Mouse (Mus musculus): ENCODE results near the gene Nt5dc3.
A peak's percentile ranks its signal among the peaks of the same experiment; 100 is the strongest.

The Nt5dc3 gene

DNA sequence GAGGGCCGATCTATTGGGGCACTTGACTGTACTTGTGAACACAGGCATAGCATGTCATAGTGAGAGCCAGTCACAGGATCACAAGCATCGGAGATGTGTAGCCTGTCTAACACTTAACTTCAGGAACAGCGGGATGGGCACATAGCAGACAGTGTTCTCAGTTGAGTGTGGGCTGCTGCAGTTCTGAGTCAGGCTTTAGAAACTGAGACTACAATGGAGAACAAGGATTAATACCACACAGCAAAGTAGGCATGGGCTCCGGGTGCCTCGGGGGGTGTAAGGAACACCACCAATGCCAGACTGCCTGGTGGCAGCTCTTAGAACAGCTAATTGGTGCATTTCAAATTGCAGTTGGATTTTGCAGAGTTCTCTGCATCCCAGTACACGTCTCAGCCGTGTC lies 42.2 kb downstream of the Nt5dc3 start:
- DNase-seq: no peak

DNA sequence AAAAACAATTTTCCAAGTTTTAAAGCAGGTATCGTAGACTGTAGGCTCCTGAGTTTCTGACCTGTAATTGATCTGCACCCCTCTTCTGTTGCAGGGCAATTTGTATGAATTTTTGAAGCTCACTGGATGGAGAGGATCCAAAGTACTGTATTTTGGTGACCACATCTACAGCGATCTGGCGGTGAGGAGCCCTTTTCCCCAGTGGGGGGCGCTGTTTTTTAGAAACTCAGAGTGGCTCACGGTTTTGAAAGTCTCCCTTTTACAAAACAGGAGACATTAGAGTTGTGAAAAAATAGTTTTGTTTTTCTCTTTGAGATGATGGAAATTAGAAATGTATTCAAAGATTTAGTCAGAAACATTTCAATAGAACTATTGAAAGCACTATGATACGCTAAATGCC lies 45.3 kb downstream of the Nt5dc3 start:
- DNase-seq: no peak

DNA sequence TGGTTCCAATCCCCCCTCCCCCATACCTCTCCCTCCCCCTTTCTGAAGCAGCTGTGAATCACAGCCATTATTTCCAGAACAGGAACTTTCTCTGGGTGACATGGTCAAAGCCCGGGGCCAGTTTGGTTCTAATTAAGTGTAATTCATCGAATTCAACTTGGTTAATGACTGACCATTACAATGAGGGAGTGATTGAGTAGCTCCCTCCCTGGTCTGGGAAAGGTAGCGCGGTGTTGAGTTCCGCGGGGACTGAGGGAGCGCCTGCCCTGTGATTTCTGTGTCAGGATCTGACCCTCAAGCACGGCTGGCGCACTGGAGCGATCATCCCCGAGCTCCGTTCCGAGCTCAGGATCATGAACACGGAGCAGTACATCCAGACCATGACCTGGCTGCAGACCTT lies 46.1 kb downstream of the Nt5dc3 start:
- DNase-seq: peak; percentile 51 to 62

DNA sequence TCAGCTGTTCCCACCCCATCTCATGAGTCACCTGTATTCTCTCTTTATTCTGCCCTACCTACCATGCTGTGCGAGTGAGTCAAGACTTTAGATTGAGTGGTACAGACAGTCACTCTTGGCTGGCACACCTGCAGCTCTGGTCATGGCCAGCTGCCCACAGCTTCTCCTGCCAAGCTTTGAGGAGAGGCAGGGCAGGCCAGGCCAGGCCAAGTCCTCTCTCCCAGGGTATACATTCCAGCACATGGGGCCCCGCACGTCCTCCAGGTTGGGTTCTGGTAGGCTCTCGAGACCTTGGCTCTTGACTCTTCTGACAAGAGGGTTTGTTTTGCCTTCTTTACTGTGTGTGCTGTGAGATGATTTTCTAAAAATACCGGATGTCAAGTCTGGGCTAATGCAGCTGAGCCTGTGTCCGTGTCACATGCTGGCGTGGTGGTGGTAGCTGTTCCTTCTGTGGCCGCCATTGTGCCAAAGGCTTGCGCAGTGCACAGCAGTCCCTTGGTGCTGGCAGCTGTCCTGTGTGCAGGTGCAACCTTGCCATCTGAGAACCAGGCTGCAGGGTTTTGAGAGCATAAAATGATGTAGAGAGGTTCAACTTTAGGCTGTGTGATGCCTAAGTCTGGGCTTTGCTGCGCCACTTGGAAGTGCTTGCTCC lies 47.2 kb downstream of the Nt5dc3 start:
- peak; percentile 84 to 88 for DNase-seq

DNA sequence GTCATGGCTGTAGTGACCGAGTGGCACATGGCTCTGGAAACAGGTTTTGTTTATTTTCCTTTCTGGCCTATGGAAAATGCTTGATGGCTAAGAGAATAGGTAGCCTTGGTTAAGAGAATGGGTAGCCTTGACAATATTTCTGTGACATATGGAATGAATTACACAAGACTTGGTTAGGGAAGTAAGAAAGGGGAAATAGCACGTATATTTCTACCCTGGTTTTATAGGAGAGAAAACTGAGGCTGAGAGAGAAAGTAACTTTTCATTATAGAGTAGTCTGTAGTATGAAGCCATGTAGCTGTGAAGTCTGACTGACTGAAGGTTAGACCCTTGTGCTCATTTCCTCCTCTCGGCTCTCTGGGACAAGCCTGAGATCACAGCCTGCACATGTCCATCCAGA lies 48.1 kb downstream of the Nt5dc3 start:
- no peak for DNase-seq

DNA sequence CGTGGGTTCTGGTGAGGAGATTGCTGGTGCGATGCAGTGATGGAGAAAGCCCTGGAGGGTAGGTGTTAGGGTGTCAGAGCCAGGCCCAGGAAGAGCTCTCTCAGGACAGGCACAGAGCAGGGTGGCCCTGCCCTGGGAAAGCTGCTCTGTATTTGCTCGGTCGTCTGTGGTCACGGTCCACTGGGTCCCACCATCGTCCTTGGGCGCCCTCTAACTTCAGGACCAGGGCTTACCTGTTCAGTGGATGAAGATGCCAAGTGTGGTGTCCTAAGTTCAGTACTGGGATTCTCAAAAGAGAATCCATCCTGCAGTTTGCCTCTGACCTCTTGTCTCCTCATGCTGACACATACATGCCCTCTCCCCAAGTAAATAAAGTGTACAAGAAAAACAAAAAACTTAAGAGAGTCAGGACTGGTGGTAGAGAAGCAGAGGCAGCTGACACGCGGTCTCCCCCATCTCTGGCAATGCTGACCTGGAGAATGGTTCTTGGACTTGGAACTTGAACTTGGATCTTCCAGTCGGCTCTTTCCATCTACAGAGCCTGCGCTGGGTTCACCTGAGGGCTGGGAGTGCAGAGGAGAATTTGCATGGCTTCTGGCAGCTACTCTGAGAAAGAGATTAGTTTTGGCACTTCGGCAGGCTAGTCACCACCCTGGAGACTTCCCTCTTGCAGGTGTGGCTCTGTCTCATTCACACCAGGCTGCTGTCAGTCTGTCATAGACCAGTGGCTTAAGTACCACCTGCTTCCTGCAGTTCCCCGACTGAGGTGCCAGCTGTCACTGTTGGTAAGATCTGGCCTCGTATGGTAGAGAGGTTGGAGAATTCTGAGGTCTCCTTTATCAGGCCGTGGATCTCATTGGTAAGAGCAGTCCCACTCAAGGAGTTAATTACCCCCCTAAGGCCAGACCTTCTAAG lies 49.7 kb downstream of the Nt5dc3 start:
- peak; percentile 70 to 82 for DNase-seq

DNA sequence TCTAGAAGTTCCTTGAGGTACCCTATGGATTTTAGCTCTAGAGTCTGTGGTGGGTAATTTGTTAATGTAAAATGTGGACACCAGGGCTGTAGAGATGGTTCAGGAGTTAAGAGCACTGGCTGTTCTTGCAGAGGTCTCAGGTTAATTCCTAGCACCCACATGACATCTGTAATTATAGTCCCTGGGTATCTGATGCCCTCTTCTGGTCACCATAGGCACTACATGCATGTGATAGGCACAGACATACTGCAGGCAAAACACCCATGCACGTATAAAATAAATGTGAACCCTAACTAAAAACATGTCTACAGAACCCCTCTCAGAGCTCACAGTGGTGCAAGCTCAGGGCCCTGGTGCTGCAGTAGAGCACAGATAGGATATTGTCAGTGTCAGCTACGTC lies 50.7 kb downstream of the Nt5dc3 start:
- no peak for DNase-seq

DNA sequence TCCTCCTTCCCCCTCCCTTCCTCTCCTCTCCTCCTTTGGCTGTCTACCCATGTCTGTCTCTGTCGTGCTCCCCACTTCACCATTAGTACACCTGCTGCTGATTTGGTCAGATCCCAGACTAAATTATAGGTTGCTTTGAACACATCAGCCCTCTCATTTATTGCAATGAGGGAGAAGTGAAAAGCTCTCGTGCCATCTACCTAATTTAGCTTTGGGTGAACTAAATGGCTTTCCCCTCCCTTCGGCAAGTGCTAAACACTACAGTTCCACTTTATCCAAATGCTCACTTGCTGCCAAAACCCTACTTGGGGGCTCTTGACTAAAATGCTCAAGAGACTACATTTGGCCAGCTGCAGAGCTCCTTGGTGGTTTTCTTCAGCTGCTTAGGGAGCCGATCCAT lies 58.0 kb downstream of the Nt5dc3 start:
- DNase-seq: no peak

DNA sequence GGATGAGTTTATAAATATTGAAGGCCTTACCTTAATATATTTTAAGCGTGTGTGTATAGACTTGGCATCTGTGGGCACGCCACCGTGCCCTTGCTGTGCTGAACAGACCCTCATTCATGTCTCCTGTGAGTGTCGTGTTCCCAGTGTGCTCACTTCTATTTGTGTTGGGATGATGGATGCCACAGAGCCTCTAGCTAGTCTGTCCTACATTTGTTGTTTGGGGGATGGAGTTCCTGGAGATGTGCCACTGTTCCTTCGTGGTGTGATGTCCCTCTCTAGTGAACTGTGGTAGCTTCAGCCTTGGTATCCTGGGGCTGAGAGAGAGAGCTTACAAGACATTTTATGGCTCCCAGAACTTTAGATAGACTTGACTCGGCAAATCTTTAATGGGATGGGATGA lies 60.0 kb downstream of the Nt5dc3 start:
- no peak for DNase-seq

DNA sequence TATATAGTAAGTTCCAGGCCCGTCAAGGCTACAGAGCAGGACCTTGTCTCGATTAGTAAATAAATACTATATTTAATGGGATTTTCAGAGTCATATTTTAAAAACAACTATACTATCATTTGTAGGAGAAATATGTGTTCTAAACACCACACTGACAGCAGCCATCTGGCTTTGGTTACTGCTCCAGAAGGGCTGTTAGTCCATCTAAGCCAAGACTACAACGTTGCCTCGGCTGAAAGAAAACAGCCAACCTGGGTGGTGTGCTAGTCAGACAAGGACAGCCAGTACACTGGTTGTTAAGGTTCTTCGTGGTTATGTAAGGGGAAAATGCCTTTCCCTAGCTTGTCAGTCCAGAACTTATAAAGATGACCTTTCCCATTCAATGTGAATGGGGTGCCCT lies 63.9 kb downstream of the Nt5dc3 start:
- DNase-seq: no peak

DNA sequence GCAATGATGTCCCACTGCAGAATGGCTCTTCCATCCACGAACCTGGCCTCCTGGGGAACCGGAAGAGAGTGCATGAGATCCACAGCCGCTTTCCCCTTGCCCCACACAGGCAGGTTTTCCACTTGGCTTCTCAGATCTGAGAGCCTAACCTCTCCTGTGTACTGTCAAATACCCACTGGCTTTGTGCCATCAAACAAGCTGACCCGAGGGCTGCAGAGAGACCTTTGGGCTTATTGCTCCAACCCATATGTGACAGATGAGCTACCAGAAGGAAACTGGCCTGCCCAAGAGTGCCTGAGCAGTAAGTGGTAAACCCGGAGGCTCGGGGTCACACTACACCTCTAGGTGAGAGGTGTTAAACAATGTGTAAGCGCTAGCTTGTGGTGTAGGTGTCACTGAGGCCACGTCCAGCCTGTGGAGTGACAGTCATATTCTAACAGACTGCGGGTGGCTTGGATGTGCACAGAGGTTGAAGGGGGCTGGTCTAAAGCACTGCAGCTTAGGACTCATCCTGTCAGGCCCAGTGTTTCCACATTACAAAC lies 68.2 kb downstream of the Nt5dc3 start:
- peak; percentile 19 to 57 for DNase-seq

DNA sequence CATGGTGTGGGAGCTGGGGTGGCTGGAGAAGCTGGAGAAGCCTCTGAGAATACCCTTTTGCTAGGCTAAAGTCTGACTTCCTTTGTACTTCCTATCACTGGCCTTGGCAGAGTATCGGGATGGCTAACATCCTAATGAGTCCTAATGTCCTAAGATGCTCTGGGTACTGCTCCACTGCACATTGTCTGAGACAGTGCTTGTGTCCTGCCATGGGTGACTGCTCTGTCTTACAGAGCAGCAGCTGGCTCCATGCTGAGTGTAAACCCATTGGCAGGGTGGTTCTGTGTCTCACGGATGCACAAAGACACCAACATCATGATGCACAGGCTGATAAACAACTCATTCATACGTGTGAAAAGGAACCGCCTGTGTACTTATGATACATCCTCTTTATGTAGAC lies 70.3 kb downstream of the Nt5dc3 start:
- DNase-seq: no peak

DNA sequence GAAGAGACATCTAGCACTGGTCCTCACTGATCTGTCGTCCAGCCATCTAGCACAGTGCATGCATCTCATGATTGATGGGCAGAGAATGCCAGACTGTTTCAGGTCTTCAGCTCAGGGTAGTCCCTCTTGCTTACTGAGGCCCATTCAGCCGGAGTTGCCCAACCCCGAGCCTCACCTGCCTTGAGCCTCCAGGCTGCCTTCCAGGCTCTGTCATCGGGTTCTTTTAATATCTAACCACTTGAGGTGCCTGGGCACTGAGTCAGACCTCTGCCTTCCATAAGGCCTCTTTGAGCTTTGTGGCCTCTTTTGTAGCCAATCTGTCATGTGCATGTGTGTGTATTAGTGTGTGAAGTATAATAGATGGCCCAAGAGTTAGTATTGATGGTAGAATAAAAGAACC lies 70.7 kb downstream of the Nt5dc3 start:
- no peak for DNase-seq

DNA sequence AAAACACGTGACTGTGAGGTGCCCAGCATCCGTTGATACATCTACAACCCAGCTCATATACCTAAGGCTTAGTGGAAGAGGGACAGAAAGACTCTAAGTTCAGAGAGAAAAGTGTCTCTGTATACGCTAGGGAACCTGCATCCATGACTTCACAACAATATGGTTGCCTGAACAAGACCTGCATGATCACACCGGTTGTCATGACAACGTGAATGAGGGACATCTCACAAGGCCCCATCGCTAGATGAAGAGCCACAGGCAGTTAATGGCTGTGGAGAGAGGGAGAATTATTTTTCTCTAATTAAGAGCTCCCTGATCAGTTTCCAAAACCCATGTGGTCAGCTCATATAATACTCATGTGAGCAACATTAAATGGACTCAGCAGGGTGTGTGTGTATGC lies 73.4 kb downstream of the Nt5dc3 start:
- no peak for DNase-seq

DNA sequence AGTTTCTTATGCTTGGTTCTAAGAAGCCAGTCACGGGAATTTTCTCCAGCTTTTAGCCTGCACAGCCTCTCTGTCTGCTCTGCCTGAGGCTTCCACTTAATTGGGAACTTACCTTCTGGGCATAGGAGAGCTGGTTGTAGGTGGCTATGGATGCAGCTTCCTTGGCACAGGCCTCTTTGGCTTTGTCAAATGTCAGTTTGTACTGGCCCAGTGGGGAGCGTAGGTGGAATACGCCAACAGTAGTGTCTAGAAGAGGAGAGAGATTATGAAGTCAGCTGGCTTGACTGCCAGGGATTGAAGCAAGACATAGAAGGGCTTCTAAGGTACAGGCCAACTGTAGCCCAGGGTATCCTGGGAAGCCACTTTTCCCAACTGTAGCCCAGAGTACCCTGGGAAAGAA lies 74.6 kb downstream of the Nt5dc3 start:
- DNase-seq: no peak

DNA sequence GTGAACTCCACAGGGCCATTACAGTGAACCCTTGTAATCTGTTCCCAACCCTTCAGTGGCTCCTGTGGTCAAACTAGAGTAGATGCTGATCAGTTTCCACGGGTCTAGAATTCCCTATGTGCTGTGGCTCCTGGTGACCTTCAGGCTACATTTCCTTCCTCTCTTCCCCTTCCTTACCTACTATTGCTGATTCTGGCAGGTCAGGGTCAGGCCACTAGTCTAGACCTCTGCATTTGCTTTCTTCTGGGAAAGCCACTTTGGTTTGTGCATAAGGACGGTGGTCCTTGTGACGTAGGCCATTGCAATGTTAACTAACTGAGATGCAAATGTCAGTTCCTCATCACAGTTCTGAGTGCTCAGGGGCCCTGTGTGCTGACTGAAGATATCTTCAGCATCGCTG lies 81.6 kb downstream of the Nt5dc3 start:
- DNase-seq: no peak

DNA sequence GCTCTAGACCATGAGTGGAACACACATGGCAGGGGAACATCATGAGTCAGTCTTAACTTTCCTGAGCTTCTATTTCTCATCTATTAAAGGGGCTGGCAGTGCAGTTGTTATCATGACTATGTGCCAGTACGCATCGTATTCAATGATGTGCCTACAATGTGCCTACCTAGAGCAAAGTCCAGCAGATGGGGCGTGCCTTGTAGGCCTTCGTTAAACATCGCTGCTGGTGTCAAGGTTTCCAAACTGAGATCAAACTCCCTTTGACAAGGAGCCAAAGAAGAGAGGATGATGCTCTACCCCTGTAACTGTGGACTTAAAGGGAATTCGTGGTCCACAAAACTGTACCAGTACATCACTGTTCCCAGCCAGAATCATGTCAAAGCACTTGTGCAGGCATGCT lies 83.7 kb downstream of the Nt5dc3 start:
- DNase-seq: peak; percentile 71 to 75

DNA sequence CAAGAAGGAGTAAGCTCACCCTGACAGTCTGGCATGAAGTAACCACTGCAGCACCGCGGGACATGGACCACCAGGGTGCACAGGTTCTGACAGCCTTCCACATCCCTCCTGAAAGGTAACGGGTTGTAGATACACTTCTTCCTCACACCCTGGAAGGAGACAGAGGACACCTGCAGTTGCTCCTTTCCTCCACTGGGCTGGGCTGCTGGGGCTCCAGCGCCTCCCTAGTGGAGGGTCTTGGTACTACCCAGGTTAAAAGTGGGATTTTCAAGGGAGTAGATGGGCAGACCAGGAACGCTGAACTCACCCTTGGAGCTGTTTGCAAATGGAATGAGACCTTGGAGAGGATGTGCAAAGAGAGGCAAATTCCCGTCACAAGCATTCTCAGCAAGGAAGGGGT lies 84.6 kb downstream of the Nt5dc3 start:
- no peak for DNase-seq

DNA sequence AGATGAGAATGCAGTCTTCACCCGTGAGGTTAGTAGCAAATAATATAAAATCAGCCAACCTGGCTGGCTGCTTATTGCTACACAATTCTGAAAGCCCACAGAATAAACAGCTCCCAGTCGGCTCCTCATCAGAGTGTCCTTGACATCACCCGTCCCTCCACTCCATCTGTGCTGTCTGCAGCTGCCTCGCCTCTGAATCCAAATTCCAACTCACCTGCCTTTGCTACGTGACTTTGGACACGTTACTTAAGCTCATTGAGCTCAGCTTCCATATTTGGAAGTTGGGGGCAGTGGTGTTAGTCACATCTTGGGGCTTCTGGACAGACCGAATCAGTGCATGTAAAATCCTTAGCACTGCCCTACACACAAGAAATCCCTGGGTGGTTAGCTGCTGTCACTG lies 93.3 kb downstream of the Nt5dc3 start:
- DNase-seq: no peak

DNA sequence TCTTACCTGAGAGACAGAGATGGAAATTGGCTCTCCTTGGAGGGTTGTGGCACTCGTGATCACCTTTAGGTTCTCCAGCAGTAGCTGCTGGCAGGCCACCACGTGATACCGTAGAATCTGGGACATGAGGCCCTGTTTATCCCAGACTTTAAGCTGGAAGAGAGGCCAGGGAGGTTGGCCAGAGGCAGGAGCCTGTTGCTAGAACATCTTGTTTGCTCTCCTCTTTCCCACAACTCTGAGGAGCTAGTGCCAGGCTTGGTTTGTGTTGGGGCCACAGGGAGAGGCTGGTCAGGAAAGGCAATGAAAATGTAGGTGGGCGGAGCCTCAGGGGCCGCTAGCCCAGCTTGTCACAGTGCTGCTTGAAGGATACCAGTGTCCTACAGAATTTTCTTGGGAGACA lies 93.8 kb downstream of the Nt5dc3 start:
- no peak for DNase-seq

DNA sequence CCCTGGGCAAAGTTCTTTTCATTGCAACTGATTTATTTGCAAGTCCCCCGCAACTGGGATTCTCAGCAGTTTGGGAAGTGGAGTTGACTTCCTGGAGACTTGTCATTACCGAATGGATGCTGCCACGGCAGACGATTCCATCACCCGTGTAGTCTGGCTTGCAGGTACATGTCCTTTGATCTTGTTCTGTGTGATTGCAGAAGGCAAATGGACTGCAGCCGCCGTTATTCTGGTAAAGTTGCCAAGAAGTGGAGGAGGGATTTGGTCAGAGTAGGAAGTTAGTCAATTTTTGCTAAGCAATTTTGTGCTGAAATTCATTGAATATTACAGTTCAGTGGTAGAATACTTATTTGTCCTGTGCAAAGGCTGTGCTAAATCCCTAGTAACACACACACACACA lies 99.9 kb downstream of the Nt5dc3 start:
- DNase-seq: peak in 1 of 2 experiments; percentile 17

DNA sequence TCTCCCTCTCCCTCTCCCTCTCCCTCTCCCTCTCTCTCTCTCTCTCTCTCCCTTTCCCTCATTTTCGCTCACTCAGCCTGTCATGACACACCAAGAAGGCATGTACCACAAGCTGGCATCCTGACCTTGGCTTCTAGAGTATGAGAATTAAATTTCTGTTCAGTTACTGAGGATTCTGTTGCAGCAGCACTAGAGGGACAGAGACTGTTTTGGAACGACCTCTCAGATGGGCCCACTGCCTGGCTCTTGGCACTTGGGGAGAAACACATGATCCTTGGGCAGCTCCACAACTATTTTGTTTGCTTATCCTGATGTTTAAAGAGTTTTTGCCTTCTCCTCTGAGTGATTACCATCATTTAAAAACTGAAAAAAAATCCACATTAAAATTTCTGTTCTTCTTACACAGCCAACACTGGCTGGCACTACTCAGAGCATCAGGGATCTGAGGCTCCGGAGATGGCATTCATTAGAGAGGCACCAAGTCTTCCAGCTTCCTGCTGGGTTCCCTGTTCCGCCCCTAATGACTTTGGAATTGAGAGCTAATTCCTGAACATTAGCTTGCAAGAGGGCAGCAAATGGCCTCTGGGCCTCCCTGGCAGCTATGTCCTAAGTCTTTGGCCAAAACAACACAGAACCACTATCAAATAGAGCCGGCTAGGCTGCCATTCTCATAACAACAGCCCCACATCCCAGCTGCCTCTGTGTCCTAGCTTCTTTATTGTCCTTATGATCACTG lies 101.4 kb downstream of the Nt5dc3 start:
- DNase-seq: no peak

DNA sequence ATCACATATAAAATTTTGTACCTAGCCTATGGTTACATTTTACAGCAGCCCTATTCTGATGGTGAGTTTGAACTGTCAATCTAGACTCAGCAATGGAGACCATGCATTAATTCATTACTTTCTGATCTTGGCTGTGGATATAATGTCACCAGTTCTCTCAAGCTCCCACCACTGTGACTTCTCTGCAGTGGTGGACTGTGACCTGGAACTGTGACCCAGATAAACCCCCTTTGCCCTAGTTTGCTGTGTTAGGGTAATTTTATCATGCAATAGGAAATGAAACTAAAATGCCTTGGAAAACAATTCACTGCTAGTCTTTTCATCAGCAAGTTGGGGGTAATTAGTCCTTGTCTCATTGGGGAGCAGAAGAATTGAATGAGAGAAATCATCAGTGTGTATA lies 102.6 kb downstream of the Nt5dc3 start:
- DNase-seq: no peak

DNA sequence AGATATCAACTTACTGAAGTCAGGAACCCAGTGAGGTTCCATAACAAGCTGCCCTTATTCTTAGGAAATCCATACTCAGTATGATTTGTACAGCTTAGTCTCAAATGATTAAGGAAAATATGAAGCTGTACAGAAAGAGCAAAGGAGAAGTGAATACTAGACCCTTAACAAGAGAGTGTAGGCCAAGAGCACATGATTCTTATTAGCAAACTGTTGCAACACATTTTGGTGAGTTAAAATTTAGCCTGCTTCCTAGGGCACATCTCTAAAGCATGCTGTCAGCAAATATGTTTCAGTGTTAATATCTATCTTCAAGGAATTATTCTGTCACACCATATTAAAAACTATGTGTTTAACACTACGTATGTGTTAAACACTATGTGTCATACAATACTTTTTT lies 107.6 kb downstream of the Nt5dc3 start:
- DNase-seq: no peak

Measured in kidney, adult 8-10 months (tissue).